Mouse (Mus musculus) limb, embryonic 11.5 days (tissue): ENCODE measurements around the gene Them4. TPM values are rescaled to one million over a fixed set of nuclear protein-coding genes. Genes with fewer than 3 reads are reported as not detected.
A peak's percentile ranks its signal among the peaks of the same experiment; 100 is the strongest.

Experiments
- ATAC-seq: fragments of 200-750 bp; cut with Nextera tagmentation; 2 replicates; pipeline ENCODE4 v1.8.0; 2017; ENCODE audit warnings: low read depth; ENCODE audit not compliant: insufficient number of reproducible peaks, low FRiP score, low TSS enrichment
- DNase-seq: peaks from one replicate; pipeline ENCODE4 v3.0.0-alpha.2; 2015; ENCODE audit warnings: low spot score
- H3K27ac ChIP-seq: fragments of 300-500 bp; sonication (generic); replicated peaks from 2 replicates; pipeline ENCODE4 v1.5.1; 2014; ENCODE audit warnings: low read depth, mild to moderate bottlenecking, low read length
- H3K27me3 ChIP-seq: fragments of 300-500 bp; sonication (generic); 2 replicates; pipeline ENCODE4 v1.6.1; 2014; ENCODE audit warnings: mild to moderate bottlenecking, low read length, mixed read lengths; ENCODE audit not compliant: control insufficient read depth, insufficient read depth
- H3K36me3 ChIP-seq: fragments of 300-500 bp; sonication (generic); 2 replicates; pipeline ENCODE4 v1.6.1; 2014; ENCODE audit warnings: mild to moderate bottlenecking, low read length, moderate library complexity, mixed read lengths; ENCODE audit not compliant: control insufficient read depth, insufficient read depth
- H3K4me1 ChIP-seq: fragments of 300-500 bp; sonication (generic); 2 replicates; pipeline ENCODE4 v1.6.1; 2014; ENCODE audit warnings: low read length, mixed read lengths; ENCODE audit not compliant: control insufficient read depth, insufficient read depth
- H3K4me2 ChIP-seq: fragments of 300-500 bp; sonication (generic); 2 replicates; pipeline ENCODE4 v1.6.1; 2014; ENCODE audit warnings: low read depth, mild to moderate bottlenecking, moderate library complexity; ENCODE audit not compliant: severe bottlenecking
- H3K4me3 ChIP-seq: fragments of 300-500 bp; sonication (generic); 2 replicates; pipeline ENCODE4 v1.5.1; 2014; ENCODE audit warnings: low read depth, low read length
- H3K9ac ChIP-seq: fragments of 300-500 bp; sonication (generic); 2 replicates; pipeline ENCODE4 v1.6.1; 2014; ENCODE audit warnings: mild to moderate bottlenecking, low read length
- H3K9me3 ChIP-seq: fragments of 300-500 bp; sonication (generic); 2 replicates; pipeline ENCODE4 v1.6.1; 2016; ENCODE audit warnings: low read length; ENCODE audit not compliant: control insufficient read depth
- WGBS: fragments of 180-500 bp; shearing (Covaris S2); extraction: QIAGEN DNeasy Blood & Tissue Kit; methylation state at CpG from one replicate; pipeline ENCODE4 v1.1.7; 2014; 5-methylcytosine and 5-hydroxymethylcytosine counted together
- polyA plus RNA-seq: library from polyadenylated mRNA; unstranded; fragments of >200 nt; fragmentation: Nextera tagmentation; extraction: Ambion mirVana; gene quantifications from 2 replicates; pipeline ENCODE4 v1.2.1, GENCODE M21; 2014

Them4 gene
- polyA plus RNA-seq, 1 experiment from 2014 or later = 8.1 TPM

DNA sequence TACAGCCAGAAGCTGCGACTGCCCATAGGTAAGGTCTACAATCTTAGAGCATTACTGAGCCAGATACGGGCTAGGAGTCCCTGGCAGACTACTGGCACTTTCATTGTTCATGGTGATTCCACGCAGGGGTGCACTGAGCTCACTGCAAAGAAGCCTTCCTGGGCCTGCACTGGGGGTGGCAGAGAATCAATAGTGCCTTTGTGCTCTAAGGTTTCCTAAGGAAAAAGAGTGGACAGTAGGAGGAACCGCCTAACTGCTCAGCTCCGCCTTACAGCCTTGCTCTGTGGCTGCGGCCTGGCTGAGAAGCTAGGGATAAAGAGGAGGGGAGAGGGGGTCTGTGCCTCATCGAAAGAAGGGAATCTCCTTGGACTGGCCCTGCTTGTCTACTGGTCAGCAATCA lies 52.2 kb downstream of the Them4 start, which contains the start of gene C2cd4d:
Gene C2cd4d (plus strand): TSS at position 301 of the 400 bp plus-strand sequence.
- H3K4me3 ChIP-seq = peak within 1 kb of the TSS; percentile 50
- no peak for DNase-seq
- H3K9me3 ChIP-seq = peaks cover 4% of the 10 kb centered on the region; the same call in 1 of the 2 replicates
- H3K9ac ChIP-seq = peak within 1 kb of the TSS; percentile 76
- peaks cover 40% of the 10 kb centered on the region for H3K27me3 ChIP-seq
- H3K4me2 ChIP-seq = peak within 1 kb of the TSS; percentile 92
- WGBS = 57% methylated on average over 7 of the region's 7 CpGs
- no peaks in the 10 kb centered on the region for H3K36me3 ChIP-seq
- H3K27ac ChIP-seq = no peak within 1 kb of the TSS
- no peak for ATAC-seq
- no peaks in the 10 kb centered on the region for H3K4me1 ChIP-seq

DNA sequence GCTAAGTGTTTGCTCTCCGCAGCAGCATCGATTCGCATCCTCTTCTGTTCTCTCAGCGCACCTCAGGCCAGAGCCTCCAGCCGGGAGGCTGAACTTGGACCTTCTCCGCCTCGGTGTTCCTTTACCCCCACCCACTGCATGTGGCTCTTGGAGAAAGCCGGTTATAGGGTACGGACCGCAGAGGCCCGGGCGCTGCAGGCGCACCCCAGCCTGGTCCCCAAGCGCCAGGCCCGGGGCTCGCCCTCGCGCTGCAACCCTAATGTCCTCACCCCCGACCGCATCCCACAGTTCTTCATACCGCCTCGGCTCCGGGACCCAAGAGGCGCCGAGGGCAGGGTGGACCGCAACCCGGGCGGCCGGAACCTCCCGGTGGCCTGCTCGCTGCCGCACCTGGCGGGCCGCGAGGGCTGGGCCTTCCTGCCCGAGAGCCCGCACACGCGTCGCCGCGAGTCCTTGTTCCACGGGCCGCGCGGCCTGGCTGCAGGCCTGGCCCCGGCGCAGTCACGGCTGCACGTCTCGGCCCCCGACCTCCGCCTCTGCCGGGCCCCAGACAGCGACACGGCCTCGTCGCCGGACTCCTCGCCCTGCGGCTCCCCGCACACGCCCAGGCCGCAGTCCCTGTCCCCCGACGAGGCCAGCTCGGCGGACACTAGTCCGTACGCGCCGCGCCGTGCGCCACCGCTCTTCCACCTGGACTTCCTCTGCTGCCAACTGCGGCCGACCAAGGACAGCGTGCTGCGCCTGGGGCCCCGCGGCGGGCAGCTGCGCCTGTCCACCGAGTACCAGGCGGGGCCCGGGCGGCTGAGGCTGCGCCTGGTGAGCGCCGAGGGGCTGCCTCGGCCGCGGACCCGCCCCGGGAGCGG lies 53.6 kb downstream of the Them4 start:
- peaks cover 4% of the 10 kb centered on the region; the same call in 1 of the 2 replicates for H3K9me3 ChIP-seq
- WGBS = 4% methylated on average over 97 of the region's 97 CpGs
- peak overlapping the region; percentile 50 for H3K4me3 ChIP-seq
- DNase-seq (peak; percentile 69), ATAC-seq (peak; percentile 72; the same call in 1 of the 2 replicates)
- H3K9ac ChIP-seq = peak overlapping the region; percentile 76
- no peak overlapping the region for H3K27ac ChIP-seq
- H3K27me3 ChIP-seq = peaks cover 40% of the 10 kb centered on the region
- no peaks in the 10 kb centered on the region for H3K36me3 ChIP-seq
- no peaks in the 10 kb centered on the region for H3K4me1 ChIP-seq
- H3K4me2 ChIP-seq = peak overlapping the region; percentile 92

- H3K4me3 ChIP-seq = peak overlapping the region; percentile 50
- ATAC-seq (peak; percentile 7; the same call in 1 of the 2 replicates), DNase-seq (peak; percentile 49)
- H3K4me2 ChIP-seq = peak overlapping the region; percentile 92
- H3K4me1 ChIP-seq = no peaks in the 10 kb centered on the region
- no peaks in the 10 kb centered on the region for H3K36me3 ChIP-seq
- 4% methylated on average over 23 of the region's 23 CpGs for WGBS
- H3K27ac ChIP-seq = no peak overlapping the region
- peak overlapping the region; percentile 76 for H3K9ac ChIP-seq
- H3K27me3 ChIP-seq = peaks cover 40% of the 10 kb centered on the region
- H3K9me3 ChIP-seq = peaks cover 4% of the 10 kb centered on the region; the same call in 1 of the 2 replicates
Observed at GRCm38 (mm10) chr3:94364154-94364526, 54.3 kb downstream of the Them4 start.

DNA sequence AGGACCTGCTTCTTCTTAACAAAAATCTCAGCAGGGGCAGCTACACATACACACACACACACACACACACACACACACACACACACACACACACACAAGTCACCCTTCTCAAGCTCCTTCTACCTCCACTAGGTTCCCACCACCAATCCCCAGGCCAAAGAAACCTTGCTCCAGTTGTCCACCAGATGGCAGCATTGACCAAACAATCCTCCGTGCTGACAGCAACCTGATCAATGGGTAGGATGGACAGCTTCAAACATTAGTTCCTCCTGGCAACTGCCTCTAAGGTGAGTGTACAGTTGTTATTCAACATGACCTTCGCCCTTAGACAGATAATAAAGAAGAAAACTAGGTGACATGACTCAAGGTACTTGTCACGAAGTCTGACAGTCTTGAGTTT lies 56.9 kb downstream of the Them4 start:
- ATAC-seq (no peak), DNase-seq (peak; percentile 85)
- H3K9ac ChIP-seq = no peak overlapping the region
- H3K4me2 ChIP-seq = no peak overlapping the region
- no peak overlapping the region for H3K27ac ChIP-seq
- H3K27me3 ChIP-seq = peaks cover 37% of the 10 kb centered on the region
- WGBS = 18% methylated on average over 3 of the region's 3 CpGs
- no peak overlapping the region for H3K4me3 ChIP-seq
- no peaks in the 10 kb centered on the region for H3K36me3 ChIP-seq
- H3K4me1 ChIP-seq = peaks cover 4% of the 10 kb centered on the region; the same call in 1 of the 2 replicates
- H3K9me3 ChIP-seq = peaks cover 4% of the 10 kb centered on the region; the same call in 1 of the 2 replicates

- no peaks in the 10 kb centered on the region for H3K36me3 ChIP-seq
- H3K9ac ChIP-seq = no peak overlapping the region
- peaks cover 4% of the 10 kb centered on the region; the same call in 1 of the 2 replicates for H3K9me3 ChIP-seq
- DNase-seq (no peak), ATAC-seq (no peak)
- H3K4me2 ChIP-seq = no peak overlapping the region
- peaks cover 6% of the 10 kb centered on the region; the same call in 1 of the 2 replicates for H3K4me1 ChIP-seq
- H3K27me3 ChIP-seq = peaks cover 30% of the 10 kb centered on the region
- H3K4me3 ChIP-seq = no peak overlapping the region
- no peak overlapping the region for H3K27ac ChIP-seq
- 89% methylated on average over 6 of the region's 6 CpGs for WGBS
Observed at GRCm38 (mm10) chr3:94367511-94367910, 57.6 kb downstream of the Them4 start.

- no peak for DNase-seq
- Histone ChIP-seq H3K9ac (no peak overlapping the region), H3K36me3 (no peaks in the 10 kb centered on the region), H3K27me3 (peaks cover 21% of the 10 kb centered on the region), H3K4me3 (no peak overlapping the region), H3K9me3 (no peaks in the 10 kb centered on the region), H3K4me2 (no peak overlapping the region), H3K4me1 (peaks cover 14% of the 10 kb centered on the region; the same call in 1 of the 2 replicates), H3K27ac (no peak overlapping the region)
- ATAC-seq = no peak
- 54% methylated on average over 6 of the region's 6 CpGs for WGBS
Observed at GRCm38 (mm10) chr3:94368631-94369030, 58.7 kb downstream of the Them4 start.

- H3K27me3 ChIP-seq = peaks cover 11% of the 10 kb centered on the region; the same call in 1 of the 2 replicates
- ATAC-seq (no peak), DNase-seq (no peak)
- peaks cover 15% of the 10 kb centered on the region; the same call in 1 of the 2 replicates for H3K4me1 ChIP-seq
- no peaks in the 10 kb centered on the region for H3K9me3 ChIP-seq
- H3K4me3 ChIP-seq = no peak overlapping the region
- WGBS = 65% methylated on average over 2 of the region's 2 CpGs
- no peaks in the 10 kb centered on the region for H3K36me3 ChIP-seq
- no peak overlapping the region for H3K4me2 ChIP-seq
- H3K27ac ChIP-seq = no peak overlapping the region
- no peak overlapping the region for H3K9ac ChIP-seq
Observed at GRCm38 (mm10) chr3:94369709-94370108, 59.8 kb downstream of the Them4 start.

- ATAC-seq = no peak
- H3K4me2 ChIP-seq = peak overlapping the region; percentile 7; the same call in 1 of the 2 replicates
- 4% methylated on average over 11 of the region's 11 CpGs for WGBS
Observed at GRCm38 (mm10) chr3:94371637-94372036, 61.7 kb downstream of the Them4 start.

More at GRCm38 (mm10) chr3:94371637-94372036, 61.7 kb downstream of the Them4 start:
- peak; percentile 52 for DNase-seq
- H3K27ac ChIP-seq = no peak overlapping the region
- H3K9me3 ChIP-seq = no peaks in the 10 kb centered on the region
- no peaks in the 10 kb centered on the region for H3K36me3 ChIP-seq
- no peak overlapping the region for H3K9ac ChIP-seq
- H3K4me1 ChIP-seq = peaks cover 15% of the 10 kb centered on the region; the same call in 1 of the 2 replicates
- H3K27me3 ChIP-seq = 0 out of 2 replicates have a peak, but pooled peaks cover 2% of the 10 kb centered on the region
- no peak overlapping the region for H3K4me3 ChIP-seq
